Mouse (Mus musculus) midbrain, embryonic 11.5 days (tissue): Measurements from ENCODE around the gene Map2k5. TPM values are rescaled to one million over a fixed set of nuclear protein-coding genes. Genes with fewer than 3 reads are reported as not detected.

Source experiments
- ATAC-seq: fragments of 200-750 bp; cut with Nextera tagmentation; 2 replicates; pipeline ENCODE4 v1.8.0; 2017; ENCODE audit warnings: moderate TSS enrichment, moderate library complexity; ENCODE audit not compliant: low FRiP score
- DNase-seq: peaks from one replicate; pipeline ENCODE4 v3.0.0; 2015; ENCODE audit warnings: low spot score; ENCODE audit errors: missing footprints
- H3K27ac ChIP-seq: fragments of 300-500 bp; sonication (generic); 2 replicates; pipeline ENCODE4 v1.5.1; 2014; ENCODE audit warnings: low read depth, low read length
- H3K27me3 ChIP-seq: fragments of 300-500 bp; sonication (generic); 2 replicates; pipeline ENCODE4 v1.6.1; 2014; ENCODE audit warnings: mild to moderate bottlenecking, low read length, moderate library complexity, mixed read lengths; ENCODE audit not compliant: control insufficient read depth, insufficient read depth
- H3K36me3 ChIP-seq: fragments of 300-500 bp; sonication (generic); 2 replicates; pipeline ENCODE4 v1.6.1; 2014; ENCODE audit warnings: mild to moderate bottlenecking, low read length, moderate library complexity, mixed read lengths; ENCODE audit not compliant: control insufficient read depth, insufficient read depth
- H3K4me1 ChIP-seq: fragments of 300-500 bp; sonication (generic); 2 replicates; pipeline ENCODE4 v1.6.1; 2014; ENCODE audit warnings: low read length; ENCODE audit not compliant: control insufficient read depth, insufficient read depth
- H3K4me2 ChIP-seq: fragments of 300-500 bp; sonication (generic); 2 replicates; pipeline ENCODE4 v1.6.1; 2014; ENCODE audit warnings: mild to moderate bottlenecking, moderate library complexity
- H3K4me3 ChIP-seq: fragments of 300-500 bp; sonication (generic); 2 replicates; pipeline ENCODE4 v1.5.1; 2014; ENCODE audit warnings: low read depth, low read length
- H3K9ac ChIP-seq: fragments of 300-500 bp; sonication (generic); 2 replicates; pipeline ENCODE4 v1.6.1; 2014; ENCODE audit warnings: low read length
- H3K9me3 ChIP-seq: fragments of 300-500 bp; sonication (generic); 2 replicates; pipeline ENCODE4 v1.6.1; 2016; ENCODE audit warnings: low read length; ENCODE audit not compliant: control insufficient read depth
- WGBS: fragments of 180-500 bp; shearing (Covaris S2); extraction: QIAGEN DNeasy Blood & Tissue Kit; methylation state at CpG from one replicate; pipeline ENCODE4 v1.1.7; 2014; 5-methylcytosine and 5-hydroxymethylcytosine counted together
- polyA plus RNA-seq: library from polyadenylated mRNA; unstranded; fragments of >200 nt; fragmentation: Nextera tagmentation; extraction: Ambion mirVana; gene quantifications from 2 replicates; pipeline ENCODE4 v1.2.1, GENCODE M21; 2014

The Map2k5 gene
- polyA plus RNA-seq, 1 experiment from 2014 or later, result 36.9 TPM

DNA sequence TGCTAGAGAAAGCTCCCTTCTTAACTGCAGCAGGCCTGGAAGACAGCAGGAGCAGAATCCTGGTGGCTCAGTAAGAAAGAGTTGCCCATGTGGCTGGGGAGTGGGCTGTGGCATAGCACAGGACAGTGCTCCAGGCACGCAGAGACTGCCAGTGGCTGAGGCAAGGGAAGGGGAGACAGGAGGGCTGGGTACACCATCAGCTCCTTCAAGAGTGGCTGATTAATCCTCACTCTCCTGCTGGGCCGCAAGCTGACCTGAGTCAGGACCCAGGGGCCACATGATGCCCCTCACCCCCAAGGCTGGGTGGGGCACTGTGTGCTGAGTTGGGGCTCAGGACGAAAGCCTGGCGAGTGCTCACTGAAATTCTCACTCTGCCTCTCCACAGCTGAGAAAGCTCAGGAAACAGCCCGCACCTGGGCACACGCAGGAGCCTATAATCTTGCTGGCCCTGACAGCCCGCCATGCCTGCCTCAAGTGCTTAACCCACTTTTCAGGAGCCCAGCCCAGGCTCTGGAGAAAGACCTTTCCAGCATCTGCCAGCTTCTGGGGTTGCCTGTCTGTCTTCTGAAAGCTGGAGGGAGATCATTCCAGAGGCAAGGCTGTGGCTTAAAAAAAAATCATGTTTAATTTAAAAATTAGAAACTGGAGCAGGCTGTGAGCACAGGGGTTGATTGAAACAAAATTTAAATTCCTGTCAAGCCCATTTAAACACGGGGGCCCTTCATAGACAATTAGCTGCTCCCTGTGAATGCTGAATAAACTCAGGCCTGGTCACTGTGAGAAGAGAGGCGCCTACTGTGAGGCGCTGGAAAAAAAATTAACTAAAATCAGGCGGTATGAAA, 196.1 kb downstream of the Map2k5 start:
- peak overlapping the region; percentile 13; the same call in 1 of the 2 replicates for H3K4me2 ChIP-seq
- peak; percentile 90 for DNase-seq
- peaks cover 28% of the 10 kb centered on the region for H3K27me3 ChIP-seq
- H3K4me1 ChIP-seq, result peaks cover 35% of the 10 kb centered on the region
- H3K4me3 ChIP-seq, result no peak overlapping the region
- peak overlapping the region; percentile 38; the same call in 1 of the 2 replicates for H3K9ac ChIP-seq
- WGBS, result 21% methylated on average over 11 of the region's 11 CpGs
- H3K36me3 ChIP-seq, result no peaks in the 10 kb centered on the region
- H3K9me3 ChIP-seq, result no peaks in the 10 kb centered on the region
- ATAC-seq, result no peak
- peak overlapping the region; percentile 30 for H3K27ac ChIP-seq

DNA sequence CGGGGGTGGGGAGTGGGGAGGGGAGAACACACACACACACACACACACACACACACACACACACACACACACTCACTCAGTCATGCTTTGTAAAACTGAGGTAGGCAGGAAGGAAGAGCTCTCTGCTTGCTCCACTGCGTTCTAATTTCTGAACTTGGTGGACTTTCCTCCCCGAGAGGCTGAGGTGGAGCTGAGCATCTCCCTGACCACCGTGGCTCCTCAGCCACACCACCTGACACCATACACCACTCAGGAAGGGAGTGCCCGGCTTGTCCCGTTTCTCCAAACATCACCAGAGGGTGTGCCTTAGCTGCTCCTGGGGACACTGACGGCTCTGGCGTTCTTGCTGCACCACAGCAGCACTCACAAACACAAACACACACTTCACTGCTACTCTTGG, 199.4 kb downstream of the Map2k5 start:
- Histone ChIP-seq H3K4me1 (peaks cover 33% of the 10 kb centered on the region), H3K27ac (no peak overlapping the region), H3K4me3 (no peak overlapping the region), H3K4me2 (no peak overlapping the region), H3K27me3 (peaks cover 13% of the 10 kb centered on the region), H3K36me3 (no peaks in the 10 kb centered on the region), H3K9me3 (no peaks in the 10 kb centered on the region), H3K9ac (no peak overlapping the region)
- 92% methylated on average over 8 of the region's 8 CpGs for WGBS
- DNase-seq, result no peak
- no peak for ATAC-seq

- H3K27me3 ChIP-seq, result 0 out of 2 replicates have a peak, but pooled peaks cover 2% of the 10 kb centered on the region
- no peak overlapping the region for H3K27ac ChIP-seq
- H3K9me3 ChIP-seq, result peaks cover 1% of the 10 kb centered on the region; the same call in 1 of the 2 replicates
- no peaks in the 10 kb centered on the region for H3K36me3 ChIP-seq
- no peak overlapping the region for H3K4me2 ChIP-seq
- H3K4me3 ChIP-seq, result no peak overlapping the region
- H3K9ac ChIP-seq, result no peak overlapping the region
- DNase-seq, result no peak
- 80% methylated on average over 8 of the region's 8 CpGs for WGBS
- peaks cover 9% of the 10 kb centered on the region for H3K4me1 ChIP-seq
- ATAC-seq, result no peak
Measured at GRCm38 (mm10) chr9:63174001-63174721, 203.5 kb downstream of the Map2k5 start.

- no peak overlapping the region for H3K4me2 ChIP-seq
- no peak for ATAC-seq
- H3K9ac ChIP-seq, result no peak overlapping the region
- H3K27ac ChIP-seq, result no peak overlapping the region
- 39% methylated on average over 2 of the region's 2 CpGs for WGBS
- H3K4me1 ChIP-seq, result peaks cover 7% of the 10 kb centered on the region
- H3K27me3 ChIP-seq, result no peaks in the 10 kb centered on the region
- H3K4me3 ChIP-seq, result no peak overlapping the region
- DNase-seq, result no peak
- no peaks in the 10 kb centered on the region for H3K36me3 ChIP-seq
- peaks cover 3% of the 10 kb centered on the region; the same call in 1 of the 2 replicates for H3K9me3 ChIP-seq
Measured at GRCm38 (mm10) chr9:63171951-63172350, 205.8 kb downstream of the Map2k5 start.

- Histone ChIP-seq H3K27ac (no peak overlapping the region), H3K36me3 (no peaks in the 10 kb centered on the region), H3K9ac (no peak overlapping the region), H3K27me3 (no peaks in the 10 kb centered on the region), H3K4me3 (no peak overlapping the region), H3K9me3 (peaks cover 3% of the 10 kb centered on the region; the same call in 1 of the 2 replicates), H3K4me1 (no peaks in the 10 kb centered on the region; the same call in 1 of the 2 replicates), H3K4me2 (no peak overlapping the region)
- no peak for DNase-seq
- WGBS, result 89% methylated on average over 1 of the region's 1 CpGs
- no peak for ATAC-seq
Measured at GRCm38 (mm10) chr9:63169127-63169526, 208.6 kb downstream of the Map2k5 start.

GRCm38 (mm10) chr9:63165070-63165469, 212.6 kb downstream of the Map2k5 start:
- Histone ChIP-seq H3K4me1 (no peaks in the 10 kb centered on the region; the same call in 1 of the 2 replicates), H3K4me2 (no peak overlapping the region), H3K4me3 (no peak overlapping the region), H3K9ac (0 out of 2 replicates have a peak overlapping the region, but pooled peaks have one; percentile 1), H3K36me3 (no peaks in the 10 kb centered on the region), H3K27ac (no peak overlapping the region), H3K9me3 (peaks cover 3% of the 10 kb centered on the region; the same call in 1 of the 2 replicates), H3K27me3 (no peaks in the 10 kb centered on the region)
- WGBS, result 19% methylated on average over 9 of the region's 9 CpGs
- DNase-seq (no peak), ATAC-seq (no peak)

DNA sequence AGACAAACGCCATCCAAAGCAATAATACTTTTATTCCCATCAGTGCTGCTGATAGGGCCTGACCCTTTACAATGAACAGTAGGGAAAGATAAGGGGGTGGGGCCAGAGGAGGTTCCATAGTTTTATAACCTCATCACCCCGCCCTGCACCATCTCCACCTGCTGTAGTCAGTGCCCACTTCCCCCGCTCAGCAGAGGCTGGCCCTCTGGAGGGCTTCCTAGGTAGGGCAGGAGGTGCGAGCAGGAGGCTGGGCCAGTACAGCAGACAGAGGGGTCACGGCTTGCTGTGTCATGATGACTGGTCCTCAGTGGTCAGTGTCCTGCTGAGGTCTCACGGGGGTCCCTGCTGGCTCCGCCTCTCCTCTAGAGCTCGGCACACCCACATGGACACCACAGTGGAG, 213.9 kb downstream of the Map2k5 start:
- 76% methylated on average over 8 of the region's 8 CpGs for WGBS
- Histone ChIP-seq H3K4me2 (no peak overlapping the region), H3K4me1 (no peaks in the 10 kb centered on the region; the same call in 1 of the 2 replicates), H3K27me3 (no peaks in the 10 kb centered on the region), H3K36me3 (no peaks in the 10 kb centered on the region), H3K9me3 (no peaks in the 10 kb centered on the region), H3K27ac (no peak overlapping the region), H3K9ac (no peak overlapping the region), H3K4me3 (no peak overlapping the region)
- ATAC-seq (no peak), DNase-seq (no peak)

GRCm38 (mm10) chr9:63151949-63152348, 225.8 kb downstream of the Map2k5 start:
- Histone ChIP-seq H3K27me3 (peaks cover 67% of the 10 kb centered on the region), H3K4me1 (peaks cover 8% of the 10 kb centered on the region), H3K4me3 (no peak overlapping the region), H3K4me2 (no peak overlapping the region), H3K9ac (no peak overlapping the region), H3K9me3 (no peaks in the 10 kb centered on the region; the same call in 1 of the 2 replicates), H3K36me3 (no peaks in the 10 kb centered on the region), H3K27ac (no peak overlapping the region)
- WGBS, result 21% methylated on average over 14 of the region's 14 CpGs
- DNase-seq (no peak), ATAC-seq (no peak)
